ENCODE assay signal across 15 mouse cellular contexts in the genomic region with DNA sequence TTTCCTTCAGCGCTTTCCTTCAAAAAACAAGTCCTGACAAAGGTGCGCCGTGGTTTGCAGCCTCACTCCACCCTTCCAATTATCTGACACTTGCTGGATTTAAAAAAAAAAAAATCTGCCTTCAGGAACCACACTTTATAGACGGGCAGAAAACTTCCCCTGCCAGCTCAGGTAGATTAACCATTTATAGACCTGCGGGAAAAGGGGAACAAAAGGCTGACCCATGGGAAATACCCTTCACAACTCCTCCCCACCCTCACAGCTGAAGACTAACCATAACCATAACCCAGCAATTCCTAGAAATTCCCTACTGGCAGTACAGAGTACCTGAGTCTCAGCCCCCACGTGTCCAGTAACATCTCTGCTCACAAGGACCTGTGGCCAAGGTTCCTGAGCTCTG. TPM values are rescaled to one million over a fixed set of nuclear protein-coding genes. Genes with fewer than 3 reads are reported as not detected.
"Had no signal": no experiment of that assay in that cellular context is flagged by ENCODE, and none has a peak within 500 bp of the region (broad histone marks: within the 10 kb centered on the region; RNA-seq: fewer than 3 reads in every experiment).

A gene (minus strand): TSS at position 101 of the 400 bp plus-strand sequence.

- H3K9ac ChIP-seq: liver, embryonic 14.5 days; neural tube, embryonic 12.5 days had no signal

- H3K9me3 ChIP-seq: midbrain, embryonic 10.5 days; neural tube, embryonic 12.5 days had no signal

- DNase-seq: kidney, adult 11 months; kidney, postnatal 10 days; lung, adult 18-20 months; lung, postnatal 4 days; midbrain, embryonic 14.5 days; retina, postnatal 1 day; right cerebral cortex, postnatal 14 days; thymus, postnatal 36 days had no signal

- H3K27me3 ChIP-seq: neural tube, embryonic 12.5 days had no signal

- H3K36me3 ChIP-seq: midbrain, embryonic 10.5 days; neural tube, embryonic 12.5 days had no signal

- H3K4me3 ChIP-seq: layer of hippocampus, adult 2 months; midbrain, embryonic 10.5 days; neural tube, embryonic 12.5 days had no signal

- ATAC-seq: lung, postnatal 0 days had no signal

- H3K4me1 ChIP-seq: neural tube, embryonic 12.5 days had no signal

- H3K4me2 ChIP-seq: neural tube, embryonic 12.5 days had no signal

- H3K27ac ChIP-seq: layer of hippocampus, adult 2 months; liver, embryonic 14.5 days; midbrain, embryonic 10.5 days; neural tube, embryonic 12.5 days had no signal

RNA-seq across cellular contexts. Expression of the gene that starts here (rescaled TPM):
- total RNA-seq: layer of hippocampus, adult 2 months; megakaryocyte, adult 5-6 weeks; neutrophil, adult 5-6 weeks had no signal
